Mouse (Mus musculus) CH12F3 (cell line): ENCODE results near the gene Zic1.

Experiments
- in situ Hi-C: fragments of 300-500 bp; cut with MboI; formaldehyde crosslinking; loops from 2 replicates; pipeline ENCODE4 v1.14.3; 2020; ENCODE audit warnings: low sequenced_read_pairs

Zic1 gene

DNA sequence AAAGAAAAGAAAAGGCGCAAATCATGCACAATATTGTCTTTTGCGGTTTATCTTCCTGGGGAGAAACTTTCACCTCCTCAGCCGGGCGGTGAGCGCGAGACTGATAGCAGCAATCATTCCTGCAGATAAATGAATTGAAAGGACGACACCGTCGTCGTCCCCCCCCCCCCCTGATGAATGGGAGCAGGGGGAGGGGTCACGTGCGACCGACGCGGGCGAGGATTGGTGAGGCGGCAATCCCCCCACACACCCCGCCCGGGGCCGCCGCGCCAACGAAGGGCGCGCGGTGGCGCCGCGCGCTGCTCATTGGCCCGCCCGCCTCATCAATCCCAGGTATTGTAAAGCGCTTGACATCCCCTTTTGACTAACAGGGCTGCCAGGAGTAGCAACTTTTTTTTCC, at the start of gene Zic1:
Gene Zic1 (minus strand): TSS at position 147 of the 400 bp plus-strand sequence.
- in situ Hi-C loops = no loop called here

DNA sequence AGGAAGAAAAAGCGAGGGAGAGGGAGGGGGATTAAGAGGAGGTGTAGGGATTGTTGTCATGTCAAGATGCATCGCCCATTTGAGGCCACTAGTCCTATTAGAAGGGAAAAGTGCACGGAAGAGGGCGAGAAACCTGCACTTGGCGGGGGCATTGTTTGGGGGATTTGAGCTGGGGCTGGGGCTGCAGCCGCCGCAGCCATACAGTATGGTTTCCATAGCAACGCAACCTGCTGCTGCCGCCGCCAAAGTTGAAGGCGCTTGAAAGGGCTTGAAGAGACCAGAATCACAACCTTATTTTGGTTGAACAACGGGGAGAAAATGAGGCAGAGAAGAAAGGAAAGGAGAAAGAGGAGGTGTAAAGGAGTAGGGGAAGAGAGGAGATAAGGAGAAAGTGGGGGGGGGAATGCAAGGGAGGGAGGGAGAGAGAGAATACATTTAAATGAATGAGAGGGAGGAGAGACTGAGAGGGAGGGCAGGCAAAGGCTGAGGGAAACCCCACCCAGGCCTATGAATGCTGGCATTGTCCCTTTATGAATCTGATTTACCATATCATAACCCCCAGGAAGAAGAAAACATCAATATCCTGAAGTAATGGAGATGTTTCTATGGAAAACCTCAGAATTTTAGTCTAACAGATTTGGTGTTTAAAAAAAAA, 48.5 kb upstream of the Zic1 start:
- in situ Hi-C loops = no loop called here

DNA sequence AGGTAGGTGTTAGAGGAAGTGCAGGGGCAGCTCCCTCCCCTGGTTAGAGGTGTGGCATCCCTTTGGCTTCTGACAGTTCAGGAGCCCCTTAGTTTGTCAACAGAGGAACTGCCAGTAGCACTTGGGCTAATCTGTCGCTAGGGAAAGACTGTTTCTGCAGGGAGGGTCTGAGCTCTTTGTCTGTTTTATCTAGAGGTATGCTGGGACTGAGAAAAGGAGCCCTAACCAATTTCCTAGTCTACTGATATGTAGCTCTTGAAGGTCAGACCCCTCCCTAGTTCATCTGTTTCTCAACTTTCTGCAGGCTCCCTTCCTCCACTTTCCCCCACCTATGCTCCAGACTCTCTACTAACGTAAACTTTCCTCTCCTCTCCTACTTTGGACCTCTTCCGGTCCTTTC, 44.2 kb upstream of the Zic1 start:
- in situ Hi-C loops = no loop called here

DNA sequence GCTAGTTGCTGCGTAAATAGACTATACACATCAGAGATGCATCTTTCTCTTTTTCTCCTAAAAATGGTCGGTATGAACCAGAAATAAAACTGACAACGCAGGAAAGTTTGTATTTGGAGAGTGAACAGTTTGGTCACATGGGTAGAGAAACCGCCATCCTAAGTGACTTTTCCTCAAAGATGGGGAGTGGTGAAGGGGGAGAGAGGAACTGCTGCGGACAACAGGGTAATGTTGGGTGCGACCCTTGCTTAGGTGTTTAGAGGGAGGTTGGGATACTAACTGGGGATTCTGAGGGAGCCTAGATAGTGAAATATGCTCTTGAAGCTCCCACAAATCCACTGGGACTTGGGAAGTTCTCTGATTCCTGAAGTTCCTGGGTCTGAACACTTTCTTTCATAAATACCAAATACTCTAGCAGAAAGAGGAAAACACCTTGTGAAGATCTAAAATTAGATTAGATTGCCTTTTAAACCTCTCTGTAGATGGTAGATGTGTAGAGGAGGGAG, 40.7 kb upstream of the Zic1 start:
- in situ Hi-C loops = no loop called here

DNA sequence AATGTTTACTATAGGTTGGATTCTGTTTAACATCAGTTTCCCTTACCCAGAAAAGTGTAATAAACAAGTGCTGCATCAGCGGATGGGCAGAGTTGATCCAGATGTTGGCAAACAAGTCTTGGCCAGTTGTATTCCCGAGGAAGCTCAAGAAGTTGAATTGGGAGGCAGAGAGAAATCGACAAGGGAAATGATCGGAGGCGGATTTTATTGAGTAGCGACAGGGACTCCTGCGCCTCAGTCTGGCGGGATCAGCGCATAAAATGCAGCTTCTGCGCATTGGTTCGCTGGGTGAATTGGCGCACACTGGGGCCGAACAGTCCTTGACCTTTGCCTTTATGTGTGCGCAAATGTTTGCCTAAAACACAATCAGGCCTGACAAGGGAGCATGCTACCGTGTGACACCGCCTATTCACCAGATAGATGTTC, 40.2 kb upstream of the Zic1 start:
- in situ Hi-C loops = no loop called here

DNA sequence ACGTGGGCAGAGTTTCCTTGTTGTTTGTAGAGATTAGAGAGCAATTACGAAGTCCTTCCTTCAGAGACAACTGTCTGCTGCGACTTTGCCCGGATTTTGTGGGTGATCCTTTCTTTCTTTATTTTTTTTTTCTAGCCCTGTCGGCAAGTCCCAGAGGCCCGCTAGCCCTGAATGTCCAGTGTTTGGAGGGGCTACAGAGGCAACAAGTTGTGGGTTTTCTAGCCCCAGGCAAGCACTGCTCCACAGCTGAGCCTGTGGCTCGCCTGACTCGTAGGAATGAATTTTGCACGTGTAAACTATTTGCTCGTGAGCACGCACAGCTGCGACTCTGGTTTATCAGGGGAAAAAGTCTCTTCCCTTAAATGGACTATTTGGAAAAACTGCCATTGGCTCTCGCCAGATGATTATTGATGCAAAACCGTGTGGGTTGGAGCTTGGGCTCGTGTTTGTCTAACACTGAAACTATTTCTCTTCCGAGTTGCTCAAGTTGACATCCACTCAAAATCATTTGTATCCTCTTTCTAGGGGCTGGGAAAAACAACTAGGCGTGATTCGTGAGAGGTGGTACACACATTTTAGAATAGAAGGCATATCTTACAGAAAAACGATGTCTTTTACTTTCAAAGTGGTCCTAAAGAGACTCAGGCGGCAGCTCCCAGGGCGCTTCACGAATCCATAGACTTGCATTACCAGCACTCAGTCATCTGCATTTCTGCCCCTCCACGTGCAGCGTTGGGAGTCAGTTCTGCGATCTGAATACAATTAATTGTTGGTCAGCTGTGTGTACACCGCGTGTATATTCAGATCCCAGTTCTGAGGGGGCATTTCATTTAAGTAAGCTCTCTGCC, 39.5 kb upstream of the Zic1 start:
- in situ Hi-C loops = no loop called here

DNA sequence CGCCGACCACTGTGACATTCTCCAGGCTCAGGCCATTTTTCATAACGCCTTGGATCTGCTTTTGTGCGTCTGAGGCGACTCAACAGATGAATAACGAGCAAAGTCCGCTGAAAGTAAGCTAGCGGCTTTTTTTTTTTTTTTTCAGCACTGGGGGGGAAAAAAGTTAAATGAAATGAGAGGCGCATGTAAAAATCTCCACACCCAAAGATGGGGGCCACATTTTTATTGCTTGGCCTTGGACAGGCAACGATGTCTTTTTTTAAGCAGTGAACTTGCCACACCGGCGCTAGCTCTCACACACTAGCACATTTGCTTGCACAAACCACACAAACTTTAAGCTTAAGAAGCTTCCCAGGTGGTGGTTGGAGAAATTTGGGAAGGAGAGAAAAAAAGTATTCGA, 38.6 kb upstream of the Zic1 start:
- in situ Hi-C loops = no loop called here

DNA sequence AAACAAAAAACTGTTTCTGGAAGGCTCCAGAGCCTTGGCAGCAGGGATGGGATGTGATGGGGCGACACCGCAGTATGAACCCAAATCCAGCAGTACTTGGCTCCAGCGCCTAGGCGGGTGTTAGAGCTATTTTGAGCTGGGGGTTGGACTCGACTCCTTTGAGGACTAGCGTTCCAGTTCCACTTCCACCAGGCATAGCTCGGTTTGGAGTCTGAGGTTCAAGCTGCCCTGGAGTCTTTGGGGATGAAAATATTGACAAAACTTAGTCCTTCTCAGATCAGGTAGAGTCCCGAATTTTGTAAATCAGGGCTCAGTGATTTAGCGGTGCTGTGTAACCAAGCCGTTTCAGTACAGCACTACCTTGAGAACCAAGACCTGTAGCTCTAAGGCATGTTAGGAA, 35.9 kb upstream of the Zic1 start:
- in situ Hi-C loops = no loop called here

DNA sequence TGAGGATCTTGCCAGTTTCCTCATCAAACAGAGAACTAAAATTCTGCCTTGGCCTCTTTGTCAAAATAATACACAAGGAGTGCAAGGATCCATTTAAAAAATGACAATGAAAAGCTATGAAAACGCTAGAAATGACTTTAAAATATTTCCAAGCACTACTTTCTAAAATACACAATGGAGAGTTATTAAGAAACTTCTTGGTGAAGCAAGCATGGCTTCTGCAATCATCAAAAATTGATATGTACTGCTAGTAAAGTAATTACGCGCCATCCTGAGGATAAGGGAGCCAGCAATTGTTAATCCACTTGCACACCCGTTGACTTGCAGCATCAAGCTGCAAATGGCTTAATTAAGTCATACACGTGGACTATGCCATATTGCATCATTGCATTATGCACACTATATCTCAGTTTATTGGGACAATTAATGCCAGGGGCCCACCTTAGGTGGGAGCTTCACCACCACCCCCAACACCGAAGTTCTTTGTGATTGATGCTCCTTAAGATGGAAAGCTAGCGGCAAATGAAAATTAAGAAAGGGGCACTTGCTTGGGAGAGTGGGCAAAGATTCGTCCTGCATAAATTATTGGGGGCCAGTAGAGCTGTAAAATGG, 35.0 kb upstream of the Zic1 start:
- in situ Hi-C loops = no loop called here

DNA sequence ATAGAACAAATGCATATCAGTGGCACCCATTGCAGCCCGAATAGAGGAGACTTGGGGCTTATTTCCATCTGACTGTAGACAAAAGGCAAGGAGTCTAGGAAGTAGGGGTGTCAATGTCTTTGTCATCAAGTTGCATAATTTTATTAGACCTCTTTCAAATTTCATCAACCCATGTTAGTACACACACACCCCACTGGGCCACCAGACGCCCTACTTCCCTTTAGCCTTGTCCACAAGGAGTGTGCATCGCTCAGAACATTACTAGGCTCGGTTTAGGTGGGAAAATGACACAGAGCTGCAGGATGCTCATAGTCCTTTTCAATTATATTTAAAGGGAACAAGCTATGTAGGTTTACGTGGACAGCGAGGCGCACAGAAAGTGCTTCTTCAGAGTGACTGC, 34.4 kb upstream of the Zic1 start:
- in situ Hi-C loops = no loop called here

DNA sequence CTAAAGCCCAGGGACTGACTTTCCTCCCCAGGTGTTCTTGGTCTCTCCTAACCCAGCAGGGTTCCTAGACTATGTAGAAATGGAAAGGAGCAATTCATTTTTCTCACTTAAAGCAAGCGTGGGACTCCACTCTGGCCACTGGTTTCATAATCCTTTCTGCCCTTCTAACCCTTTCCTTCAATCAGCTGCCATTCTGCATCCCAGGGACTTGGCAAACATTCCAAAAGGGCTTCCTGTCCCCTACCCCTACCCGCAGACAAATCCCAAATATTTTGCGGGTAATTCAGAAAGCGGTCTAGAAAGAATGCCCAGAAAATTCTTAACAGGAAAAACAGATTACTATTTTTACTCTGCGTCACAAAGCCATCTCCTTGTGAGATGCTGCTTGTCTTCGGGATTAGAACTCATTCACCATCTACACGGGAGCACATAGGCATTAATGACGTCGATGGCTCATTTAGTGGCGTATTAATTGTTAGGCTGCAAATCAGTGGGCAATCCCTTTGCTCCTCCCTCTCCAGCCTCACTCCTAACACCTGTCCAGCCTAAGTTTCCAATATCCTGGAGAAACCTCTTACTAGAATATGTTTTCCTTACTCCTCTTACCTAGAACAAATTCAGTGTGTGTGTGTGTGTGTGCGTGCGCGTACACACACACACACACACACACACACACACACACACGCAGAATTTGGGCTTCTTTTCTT, 29.6 kb upstream of the Zic1 start:
- in situ Hi-C loops = no loop called here

DNA sequence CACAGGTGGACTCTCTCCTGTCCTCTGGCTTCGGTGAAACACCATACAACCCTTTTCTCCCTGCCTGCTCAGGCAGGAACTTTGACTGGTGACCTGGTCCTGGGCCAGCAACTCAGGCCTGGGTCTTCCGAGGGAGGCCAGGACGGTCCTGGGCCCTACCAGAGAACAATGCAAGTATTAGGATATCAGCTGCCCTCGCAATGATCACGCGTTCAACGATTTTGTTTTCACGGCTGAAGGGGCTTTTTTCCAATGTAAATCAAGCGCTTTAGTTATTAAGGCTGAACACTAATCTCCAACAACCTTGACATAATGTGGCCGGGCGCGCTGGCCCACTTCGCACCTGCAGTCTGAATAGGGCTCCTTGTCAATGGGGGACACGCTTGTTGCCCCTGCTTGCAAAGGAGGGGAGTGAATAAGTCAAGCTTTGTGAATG, 28.6 kb upstream of the Zic1 start:
- in situ Hi-C loops = no loop called here

DNA sequence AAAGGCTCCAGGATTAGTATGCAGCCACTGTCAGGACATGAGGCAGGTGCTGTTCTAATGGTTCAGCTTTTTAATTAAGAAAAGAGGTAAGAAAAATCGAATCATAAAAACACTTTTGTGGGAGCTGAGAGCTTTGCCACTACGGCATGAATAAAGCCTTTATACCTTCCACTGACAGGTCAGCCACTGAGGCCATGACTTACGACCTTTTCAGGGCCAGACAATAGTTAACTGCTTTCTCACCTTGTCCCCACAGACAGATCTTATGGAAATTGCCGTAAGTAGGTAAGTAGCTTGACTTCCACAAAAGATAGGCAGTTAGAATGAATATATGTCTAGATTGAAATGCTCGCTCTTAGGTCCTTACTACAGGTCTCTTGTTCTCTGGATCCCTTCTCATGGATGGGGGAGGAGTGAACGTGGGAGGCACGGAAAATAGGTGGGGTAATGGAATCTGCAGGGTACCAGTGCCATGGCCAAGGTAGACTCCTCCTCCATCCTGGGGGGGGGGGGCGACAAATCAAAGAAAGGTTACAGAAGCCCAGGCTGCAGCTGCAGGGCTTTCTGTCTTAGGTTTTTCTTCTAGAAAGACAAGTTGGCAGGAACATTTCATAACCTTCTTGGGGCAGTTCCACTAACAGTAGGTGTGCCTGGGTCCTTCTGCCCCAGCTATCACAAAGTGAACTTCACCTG, 27.9 kb upstream of the Zic1 start:
- in situ Hi-C loops = no loop called here

DNA sequence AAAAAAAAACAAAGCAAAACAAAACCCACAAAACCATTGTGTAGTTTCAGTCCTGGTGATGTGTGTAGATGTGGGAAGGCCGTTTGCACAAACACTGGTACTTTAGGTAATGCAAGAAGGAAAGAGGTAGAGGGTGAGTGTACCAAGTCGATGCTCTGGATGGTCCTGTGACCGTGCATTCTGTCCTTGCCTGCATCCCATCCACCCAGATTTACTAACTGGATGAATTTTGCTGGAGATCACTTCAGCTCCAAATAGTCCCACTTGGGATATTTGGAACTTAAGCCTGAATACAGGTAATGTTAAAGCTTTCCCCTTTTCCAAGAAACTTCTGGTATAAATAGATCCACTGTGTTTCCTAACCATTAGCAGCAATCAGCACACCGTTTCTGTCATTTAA, 22.6 kb upstream of the Zic1 start:
- in situ Hi-C loops = no loop called here

DNA sequence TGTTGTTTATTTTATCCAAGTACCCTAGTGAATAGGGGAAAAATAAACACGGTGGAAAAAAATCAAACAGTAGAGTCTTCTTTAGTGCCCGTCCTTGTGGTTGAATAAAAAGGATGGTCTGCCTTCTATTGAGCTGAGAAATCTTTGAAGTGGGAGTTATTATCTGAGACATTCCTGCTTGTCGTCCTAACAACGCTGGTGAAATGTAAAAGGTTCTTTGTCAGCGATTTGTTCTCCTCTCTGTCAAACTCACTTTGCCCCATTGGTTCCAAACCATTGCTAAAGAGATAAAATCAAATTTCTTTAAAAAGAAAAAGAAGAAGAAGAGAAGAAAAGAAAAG, 22.1 kb upstream of the Zic1 start:
- in situ Hi-C loops = no loop called here

DNA sequence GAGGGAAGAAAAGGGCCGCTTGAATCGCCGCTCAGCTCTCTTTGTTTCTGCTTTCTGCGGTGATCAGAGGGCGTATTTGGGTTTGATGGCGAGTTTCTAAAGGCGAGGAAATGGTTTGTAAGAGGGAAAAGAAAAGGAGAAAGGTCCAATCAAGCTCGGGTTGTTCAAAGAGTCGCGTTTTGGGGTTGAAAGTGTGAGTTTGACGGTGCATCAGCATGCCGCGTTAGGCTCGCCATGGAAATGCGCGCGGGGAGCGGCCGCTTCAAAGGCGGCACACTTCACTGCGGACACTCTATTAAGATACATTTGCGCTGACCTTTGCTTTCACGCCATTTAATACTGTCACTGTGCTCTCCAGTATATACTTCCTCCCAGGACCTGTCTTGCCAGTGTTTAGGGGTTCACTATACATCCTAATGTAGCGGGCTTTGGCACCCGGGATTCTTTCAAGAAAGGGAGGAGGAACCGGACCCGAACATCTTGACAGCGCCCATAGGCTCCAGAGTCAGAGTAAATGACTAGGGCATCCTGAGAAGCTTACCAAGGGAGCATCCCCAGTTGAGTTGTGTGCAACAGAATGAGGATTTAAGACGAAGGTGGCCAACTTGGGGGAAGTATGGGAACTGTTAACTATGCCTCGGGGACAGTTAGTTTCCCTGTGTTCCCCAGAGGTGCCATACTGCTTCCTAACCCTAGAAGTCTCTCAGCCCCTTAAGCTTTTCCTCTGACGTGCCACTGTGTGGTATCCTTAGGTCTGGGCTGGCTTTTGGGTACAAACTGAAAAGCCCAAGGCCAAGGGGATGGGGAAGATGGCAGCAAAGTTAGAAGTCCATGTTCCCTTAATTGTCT, 21.5 kb upstream of the Zic1 start:
- in situ Hi-C loops = no loop called here

DNA sequence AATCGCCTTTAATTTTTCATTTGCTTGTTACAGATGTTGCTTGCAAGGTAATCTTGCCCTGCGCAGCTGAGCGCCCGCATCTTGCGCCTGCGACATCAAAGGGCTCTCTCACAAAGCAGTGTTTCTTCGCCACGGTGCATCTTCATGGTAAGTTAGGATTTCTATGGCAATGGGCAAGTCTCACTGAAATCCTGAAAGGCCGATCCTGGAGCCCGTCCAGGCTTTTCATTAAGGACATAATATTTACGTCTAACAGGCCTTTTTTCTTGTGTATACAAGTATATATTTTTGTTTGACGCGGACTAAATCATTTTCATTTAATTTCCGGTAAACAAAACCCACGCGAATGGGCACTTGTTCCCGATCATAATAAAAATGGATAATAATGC, 20.9 kb upstream of the Zic1 start:
- in situ Hi-C loops = no loop called here

DNA sequence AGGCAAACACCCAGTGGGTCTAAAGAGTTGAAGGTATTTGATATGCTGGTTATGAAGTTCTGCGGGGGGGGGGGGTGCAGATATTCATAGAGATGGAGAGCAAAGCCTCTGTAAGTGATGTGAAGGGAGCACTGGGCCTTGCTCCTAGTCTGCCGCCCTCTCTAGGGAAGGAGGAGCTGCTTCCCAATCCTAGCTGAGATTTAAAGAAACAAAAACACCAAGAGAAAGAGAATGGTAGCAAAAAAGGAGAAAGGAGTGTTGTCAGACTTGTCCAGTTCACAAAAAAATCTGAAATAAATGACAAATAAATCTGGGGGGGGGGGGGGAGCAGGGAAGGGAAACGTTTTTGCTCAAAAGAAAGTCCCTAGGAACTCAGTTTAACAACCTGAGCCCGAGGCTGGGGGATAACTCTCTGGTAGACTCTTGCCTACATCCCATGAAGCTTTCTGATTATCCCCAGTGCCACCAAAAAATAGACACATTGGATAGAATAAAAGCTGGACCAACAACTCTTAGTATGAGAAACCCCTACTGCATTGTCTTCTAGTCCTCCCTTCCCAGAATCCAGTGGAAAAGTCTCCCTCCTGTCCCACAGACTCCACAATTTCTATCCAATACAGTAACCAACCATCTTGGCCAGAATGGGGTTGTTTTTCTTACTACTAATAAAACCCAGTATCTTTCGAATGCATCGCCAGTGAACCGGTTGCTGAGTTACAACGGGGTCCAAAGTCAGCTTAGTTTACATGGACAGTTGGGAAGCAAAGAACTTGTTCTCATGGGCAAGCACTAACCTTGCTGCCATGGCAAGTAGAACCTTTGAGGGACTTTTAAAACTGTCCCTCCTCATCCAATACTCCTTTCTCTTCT, 20.2 kb upstream of the Zic1 start:
- in situ Hi-C loops = no loop called here
